Mouse (Mus musculus): Measurements from ENCODE around the gene Rapgef5.

The Rapgef5 gene

GRCm38 (mm10) chr12:117516179-117516578, at the start of gene Rapgef5:
Gene Rapgef5 (plus strand): TSS chr12:117516479.
- no peak for DNase-seq

- no peak for DNase-seq
These were observed 48.0 kb upstream of the Rapgef5 start for GRCm38 (mm10) chr12:117468329-117468728.

- no peak for DNase-seq
These were observed 37.3 kb upstream of the Rapgef5 start for GRCm38 (mm10) chr12:117479014-117479413.

GRCm38 (mm10) chr12:117479680-117480079, 36.6 kb upstream of the Rapgef5 start:
- no peak for DNase-seq

GRCm38 (mm10) chr12:117480958-117481357, 35.3 kb upstream of the Rapgef5 start:
- no peak for DNase-seq

- no peak for DNase-seq
These were observed 33.6 kb upstream of the Rapgef5 start for GRCm38 (mm10) chr12:117482665-117483064.

- no peak for DNase-seq
These were observed 29.9 kb upstream of the Rapgef5 start for GRCm38 (mm10) chr12:117486118-117487057.

- no peak for DNase-seq
These were observed 19.6 kb upstream of the Rapgef5 start for GRCm38 (mm10) chr12:117496501-117497176.

GRCm38 (mm10) chr12:117497361-117497760, 18.9 kb upstream of the Rapgef5 start:
- no peak for DNase-seq

GRCm38 (mm10) chr12:117499242-117499641, 17.0 kb upstream of the Rapgef5 start:
- DNase-seq = no peak

- no peak for DNase-seq
These were observed 15.1 kb upstream of the Rapgef5 start for GRCm38 (mm10) chr12:117501180-117501579.

GRCm38 (mm10) chr12:117502834-117503233, 13.4 kb upstream of the Rapgef5 start:
- DNase-seq = no peak

- DNase-seq = no peak
These were observed 11.1 kb upstream of the Rapgef5 start for GRCm38 (mm10) chr12:117505163-117505562.

- DNase-seq = no peak
These were observed 8.5 kb upstream of the Rapgef5 start for GRCm38 (mm10) chr12:117507772-117508171.

- no peak for DNase-seq
These were observed 6.4 kb upstream of the Rapgef5 start for GRCm38 (mm10) chr12:117509919-117510318.

- DNase-seq = no peak
These were observed 3.8 kb upstream of the Rapgef5 start for GRCm38 (mm10) chr12:117512468-117512867.

- no peak for DNase-seq
These were observed 2.9 kb upstream of the Rapgef5 start for GRCm38 (mm10) chr12:117513150-117513932.

GRCm38 (mm10) chr12:117517275-117517936, 1.1 kb downstream of the Rapgef5 start:
- DNase-seq = no peak

- DNase-seq = no peak
These were observed 8.2 kb downstream of the Rapgef5 start for GRCm38 (mm10) chr12:117524311-117525013.

GRCm38 (mm10) chr12:117527889-117528288, 11.6 kb downstream of the Rapgef5 start:
- DNase-seq = no peak

- no peak for DNase-seq
These were observed 12.3 kb downstream of the Rapgef5 start for GRCm38 (mm10) chr12:117528509-117529145.
